25 mouse cellular contexts compared by ENCODE assay signal in the genomic region with DNA sequence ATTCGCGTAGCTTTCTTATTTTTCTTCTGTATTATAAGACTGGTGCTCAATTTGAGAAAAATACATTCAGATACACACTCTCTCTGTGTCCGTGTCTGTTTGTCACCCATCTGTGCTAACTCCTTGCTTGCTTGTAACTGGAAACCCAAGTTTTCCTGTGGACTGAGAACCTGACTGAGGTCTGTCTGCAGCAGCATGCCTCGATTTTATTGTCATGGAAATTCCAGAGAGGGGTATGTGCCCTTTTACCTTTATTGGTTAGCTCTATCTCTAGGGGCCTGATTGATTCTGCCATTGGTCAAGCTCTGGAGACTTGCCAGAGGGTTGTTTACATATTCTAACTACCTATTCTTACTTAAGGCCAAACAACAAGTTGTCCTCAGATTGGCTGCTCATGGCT.
DNase-seq lines count a peak whose midpoint lies in the region; ATAC-seq and TF ChIP-seq lines count a peak whose summit lies in the region.
"Had no signal": no experiment of that assay in that cellular context is flagged by ENCODE, and none has a peak within 500 bp of the region (broad histone marks: within the 10 kb centered on the region; RNA-seq: fewer than 3 reads in every experiment).

No protein-coding gene starts in this region.

- 83% methylated on average over 4 of the region's 4 CpGs for WGBS in liver, adult 2 months
- WGBS in liver, embryonic 11.5 days = 77% methylated on average over 4 of the region's 4 CpGs

- H3K4me3 ChIP-seq in liver, adult 2 months (ENCODE audit: insufficient read depth, low read depth, low read length) = no peak overlapping the region
- H3K4me3 ChIP-seq in liver, embryonic 11.5 days (ENCODE audit: low read depth, low read length) = no peak overlapping the region

- no peak for TF ChIP-seq CTCF in liver, adult 2 months (IDR thresholded peaks at IDR 0.05; ENCODE audit: low read depth, low read length)

- no peak overlapping the region for H3K9ac ChIP-seq in liver, adult 2 months (ENCODE audit: low read depth, low read length)
- H3K9ac ChIP-seq in liver, embryonic 11.5 days (ENCODE audit: low read depth, low read length) = no peak overlapping the region

- no peaks in the 10 kb centered on the region for H3K79me2 ChIP-seq in liver, adult 2 months (ENCODE audit: control insufficient read depth, insufficient read depth, low read length)

- no peak for TF ChIP-seq POLR2A in liver, adult 2 months (IDR thresholded peaks at IDR 0.05; ENCODE audit: extremely low read depth, insufficient read depth, low read length)

- no peaks in the 10 kb centered on the region for H3K27me3 ChIP-seq in liver, adult 2 months (ENCODE audit: control insufficient read depth, insufficient read depth, low read length)
- H3K27me3 ChIP-seq in liver, embryonic 11.5 days (replicated peaks; ENCODE audit: control insufficient read depth, insufficient read depth, low read length) = no peaks in the 10 kb centered on the region
- H3K27me3 ChIP-seq: CH12.LX had no signal

- no peak overlapping the region for H3K27ac ChIP-seq in liver, adult 2 months (replicated peaks; ENCODE audit: insufficient read depth, low read depth, low read length)
- H3K27ac ChIP-seq in liver, embryonic 11.5 days (ENCODE audit: low read depth, low read length) = no peak overlapping the region

- no peaks in the 10 kb centered on the region for H3K36me3 ChIP-seq in liver, adult 2 months (ENCODE audit: control insufficient read depth, insufficient read depth, low read length)
- H3K36me3 ChIP-seq in liver, embryonic 11.5 days (ENCODE audit: control insufficient read depth, insufficient read depth, low read length) = no peaks in the 10 kb centered on the region
- H3K36me3 ChIP-seq: G1E had no signal

- peak; percentile 1 for DNase-seq in liver, adult 2 months (ENCODE audit: extremely low read depth, low read depth, low spot score)
- no peak for DNase-seq in liver, embryonic 11.5 days (ENCODE audit: low spot score)
- DNase-seq in ES-CJ7 (ENCODE audit: low read depth, low spot score) (peak; percentile 19), R1 (ENCODE audit: low read depth, low spot score) (peak; percentile 72), ZHBTc4 (ENCODE audit: low read depth, low spot score) (peak; percentile 53)
- no peak for DNase-seq in layer of hippocampus, postnatal 25 days (ENCODE audit: extremely low spot score in 1 of 2, low spot score in 1 of 2)
- DNase-seq in lung, postnatal 14 days = no peak
- DNase-seq in gastrocnemius, adult 8-10 months (ENCODE audit: low spot score in 2 of 2) = no peak
- DNase-seq: adrenal gland, adult 2 months; adrenal gland, adult 8-10 months; adrenal gland, postnatal 10 days; adrenal gland, postnatal 14 days; adrenal gland, postnatal 25 days; adrenal gland, postnatal 36 days; B cell, adult 2 months; cerebellum, adult 11 months; cerebellum, adult 11-12 months; cerebellum, adult 18-20 months; cerebellum, adult 2 months; cerebellum, adult 8-10 months had no signal

- H3K9me3 ChIP-seq in liver, embryonic 11.5 days (ENCODE audit: control insufficient read depth, low read length) = no peaks in the 10 kb centered on the region
- H3K9me3 ChIP-seq: G1E had no signal

- no peak overlapping the region for H3K4me2 ChIP-seq in liver, embryonic 11.5 days

- no peak for ATAC-seq in liver, embryonic 11.5 days (replicated peaks; ENCODE audit: low FRiP score)
- ATAC-seq: activated CD4-positive, CD25-positive, alpha-beta regulatory T cell, adult 4 months; CD4-positive, CD25-positive, alpha-beta regulatory T cell, adult 4 months; Patski had no signal

- no peaks in the 10 kb centered on the region for H3K4me1 ChIP-seq in liver, adult 2 months (ENCODE audit: control insufficient read depth, insufficient read depth, low read length)
- no peaks in the 10 kb centered on the region for H3K4me1 ChIP-seq in liver, embryonic 11.5 days (replicated peaks; ENCODE audit: control insufficient read depth, insufficient read depth, low read length)

Comparison
In these comparisons a context has a peak if more than half of its experiments do, and no peak if none do; other contexts are left out.
1. DNase-seq: peak in liver, adult 2 months (single experiment), ES-CJ7 (single experiment), R1 (single experiment) and ZHBTc4 (single experiment); none in liver, embryonic 11.5 days (single experiment), layer of hippocampus, postnatal 25 days (0 of 2), lung, postnatal 14 days (single experiment) and gastrocnemius, adult 8-10 months (0 of 2).